Mouse (Mus musculus) heart, postnatal 0 days (tissue): ENCODE results near the gene Vmn1r37. TPM values are rescaled to one million over a fixed set of nuclear protein-coding genes. Genes with fewer than 3 reads are reported as not detected.
"Not testable (repeated sequence)": the region's sequence is repeated elsewhere in the genome, so short reads cannot be mapped to it uniquely, and the experiment has no call there.

ENCODE experiments used
- ATAC-seq: fragments of 200-750 bp; cut with Nextera tagmentation; 2 replicates; pipeline ENCODE4 v1.8.0; 2017; ENCODE audit warnings: low read depth, moderate number of reproducible peaks, moderate library complexity; ENCODE audit not compliant: insufficient read depth
- DNase-seq: peaks from one replicate; pipeline ENCODE4 v3.0.0-alpha.2; 2016; ENCODE audit warnings: low spot score
- H3K27ac ChIP-seq: fragments of 300-500 bp; sonication (generic); 2 replicates; pipeline ENCODE4 v1.5.1; 2014; ENCODE audit warnings: low read depth, mild to moderate bottlenecking
- H3K27me3 ChIP-seq: fragments of 300-500 bp; sonication (generic); 2 replicates; pipeline ENCODE4 v1.6.1; 2014; ENCODE audit warnings: low read length, mixed read lengths; ENCODE audit not compliant: control insufficient read depth, insufficient read depth
- H3K36me3 ChIP-seq: fragments of 300-500 bp; sonication (generic); replicated peaks from 2 replicates; pipeline ENCODE4 v1.6.1; 2014; ENCODE audit warnings: low read length, mixed read lengths; ENCODE audit not compliant: control insufficient read depth, insufficient read depth
- H3K4me1 ChIP-seq: fragments of 300-500 bp; sonication (generic); 2 replicates; pipeline ENCODE4 v1.6.1; 2014; ENCODE audit warnings: antibody characterized with exemption; ENCODE audit not compliant: control insufficient read depth, insufficient read depth
- H3K4me2 ChIP-seq: fragments of 300-500 bp; sonication (generic); 2 replicates; pipeline ENCODE4 v1.6.1; 2014; ENCODE audit warnings: low read depth, mild to moderate bottlenecking, low read length, moderate library complexity
- H3K4me3 ChIP-seq: fragments of 300-500 bp; sonication (generic); 2 replicates; pipeline ENCODE4 v1.5.1; 2014; ENCODE audit warnings: low read depth, low read length
- H3K9ac ChIP-seq: fragments of 300-500 bp; sonication (generic); replicated peaks from 2 replicates; pipeline ENCODE4 v1.6.1; 2014; ENCODE audit warnings: low read depth, low read length, mixed read lengths
- H3K9me3 ChIP-seq: fragments of 300-500 bp; sonication (generic); replicated peaks from 2 replicates; pipeline ENCODE4 v1.6.1; 2016; ENCODE audit warnings: low read length; ENCODE audit not compliant: control insufficient read depth
- CTCF ChIP-seq: IDR thresholded peaks from 2 replicates; pipeline ENCODE4 v1.5.1; 2016; ENCODE audit warnings: antibody characterized with exemption, control low read depth, low read depth
- EP300 ChIP-seq: IDR thresholded peaks from 2 replicates; pipeline ENCODE4 v1.6.1; 2016; ENCODE audit warnings: antibody characterized with exemption, low read depth
- WGBS: fragments of 180-500 bp; shearing (Covaris S2); extraction: QIAGEN DNeasy Blood & Tissue Kit; methylation state at CpG from one replicate; pipeline ENCODE4 v1.1.7; 2014; 5-methylcytosine and 5-hydroxymethylcytosine counted together
- polyA plus RNA-seq: library from polyadenylated mRNA; unstranded; fragments of >200 nt; fragmentation: Nextera tagmentation; extraction: Ambion mirVana; gene quantifications from 2 replicates; pipeline ENCODE4 v1.2.1, GENCODE M21; 2015
- total RNA-seq: library from RNA; depleted of rRNA; stranded (reverse); fragments of >200 nt; gene quantifications from 2 replicates; pipeline ENCODE4 v1.2.3, GENCODE M21; 2014; ENCODE audit warnings: low replicate concordance; rRNA removed

Gene Vmn1r37
- total RNA-seq (not detected in 2 replicates), polyA plus RNA-seq (not detected in 2 replicates)

DNA sequence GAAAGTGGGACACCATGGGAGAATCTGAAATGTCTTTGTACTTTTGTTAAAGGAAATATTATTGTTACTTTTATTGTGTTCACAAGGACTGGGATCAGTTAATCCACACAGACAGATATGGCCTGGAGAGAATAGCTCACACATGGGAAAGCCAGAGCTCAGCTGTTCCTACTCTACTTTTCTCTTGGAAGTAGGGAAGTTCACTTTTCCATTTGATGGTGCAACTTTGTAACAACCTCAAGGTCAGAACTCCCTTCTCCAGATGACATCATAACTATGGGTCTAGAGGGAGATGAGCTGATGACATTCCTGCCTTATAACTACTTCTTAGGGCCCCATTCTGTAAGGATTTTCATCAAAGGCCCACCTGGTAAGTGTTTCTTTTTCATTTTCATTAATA is at the start of gene Vmn1r37:
Vmn1r37 (plus strand) TSS at position 301 of the 400 bp plus-strand sequence.
- not testable (repeated sequence) for H3K27me3 ChIP-seq, H3K4me1 ChIP-seq, ATAC-seq, H3K4me3 ChIP-seq, H3K9me3 ChIP-seq, H3K4me2 ChIP-seq, H3K9ac ChIP-seq, H3K36me3 ChIP-seq, DNase-seq, H3K27ac ChIP-seq

DNA sequence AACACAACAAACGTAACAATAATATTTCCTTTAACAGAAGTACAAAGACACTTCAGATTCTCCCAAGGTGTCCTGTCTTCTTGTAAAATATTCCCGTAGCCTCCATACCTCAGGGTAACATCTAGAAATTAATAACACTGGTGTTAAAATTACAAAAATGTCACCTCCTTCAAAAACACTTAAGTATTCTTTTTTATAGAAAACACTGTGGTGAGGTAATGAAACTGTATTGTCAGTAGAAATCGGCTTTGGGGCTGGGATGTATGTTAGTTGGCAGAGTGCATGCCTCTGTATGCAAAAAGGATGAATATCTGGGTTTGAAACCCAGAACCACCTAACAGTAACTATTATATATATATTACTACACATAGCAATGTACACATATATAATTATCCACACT is 43.4 kb upstream of the Vmn1r37 start, which contains the start of gene Vmn1r35:
Vmn1r35 (minus strand) TSS at position 101 of the 400 bp plus-strand sequence.
- no peak for ATAC-seq
- Histone ChIP-seq H3K27ac (no peak within 1 kb of the TSS), H3K4me3 (no peak within 1 kb of the TSS), H3K9ac (no peak within 1 kb of the TSS), H3K4me1 (no peaks in the 10 kb centered on the region), H3K36me3 (no peaks in the 10 kb centered on the region), H3K27me3 (no peaks in the 10 kb centered on the region), H3K4me2 (no peak within 1 kb of the TSS), H3K9me3 (no peaks in the 10 kb centered on the region)
- DNase-seq = no peak
- WGBS = 64% methylated on average over 3 of the region's 3 CpGs
- TF ChIP-seq EP300 (no peak), CTCF (no peak)

GRCm38 (mm10) chr6:66708901-66709300 is 20.3 kb upstream of the Vmn1r37 start:
- Histone ChIP-seq H3K9me3 (no peaks in the 10 kb centered on the region), H3K36me3 (no peaks in the 10 kb centered on the region), H3K4me1 (no peaks in the 10 kb centered on the region), H3K4me2 (no peak overlapping the region), H3K27ac (no peak overlapping the region), H3K4me3 (no peak overlapping the region), H3K9ac (no peak overlapping the region), H3K27me3 (no peaks in the 10 kb centered on the region)
- ATAC-seq = no peak
- no peak for DNase-seq
- TF ChIP-seq EP300 = no peak
- no peak for TF ChIP-seq CTCF

GRCm38 (mm10) chr6:66713854-66714253 is 15.3 kb upstream of the Vmn1r37 start:
- Histone ChIP-seq H3K27me3 (no peaks in the 10 kb centered on the region), H3K36me3 (no peaks in the 10 kb centered on the region), H3K4me3 (no peak overlapping the region), H3K4me2 (no peak overlapping the region), H3K27ac (no peak overlapping the region), H3K9ac (no peak overlapping the region), H3K9me3 (no peaks in the 10 kb centered on the region), H3K4me1 (no peaks in the 10 kb centered on the region)
- ATAC-seq = no peak
- WGBS = 56% methylated on average over 3 of the region's 3 CpGs
- DNase-seq = no peak
- no peak for TF ChIP-seq EP300
- no peak for TF ChIP-seq CTCF

DNA sequence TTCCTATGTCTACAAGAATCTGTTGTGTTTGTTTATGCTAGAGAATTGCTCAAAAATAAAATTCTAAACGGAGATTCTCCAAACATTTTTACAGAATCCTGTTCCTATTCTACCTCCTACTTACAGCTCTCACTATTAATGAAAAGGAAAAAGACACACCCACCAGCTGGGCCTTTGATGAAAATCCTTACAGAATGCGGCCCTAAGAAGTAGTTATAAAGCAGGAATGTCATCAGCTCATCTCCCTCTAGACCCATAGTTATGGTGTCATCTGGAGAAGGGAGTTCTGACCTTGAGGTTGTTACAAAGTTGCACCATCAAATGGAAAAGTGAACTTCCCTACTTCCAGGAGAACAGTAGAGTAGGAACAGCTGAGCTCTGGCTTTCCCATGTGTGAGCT is 10.1 kb upstream of the Vmn1r37 start, which contains the start of gene Vmn1r36:
Vmn1r36 (minus strand) TSS at position 101 of the 400 bp plus-strand sequence.
- not testable (repeated sequence) for H3K36me3 ChIP-seq, H3K9ac ChIP-seq, H3K4me1 ChIP-seq, ATAC-seq, H3K9me3 ChIP-seq, H3K27ac ChIP-seq, H3K27me3 ChIP-seq, H3K4me2 ChIP-seq, DNase-seq, H3K4me3 ChIP-seq
- WGBS = 48% methylated on average over 2 of the region's 2 CpGs

- DNase-seq, ATAC-seq, H3K4me3 ChIP-seq, H3K4me2 ChIP-seq, H3K9ac ChIP-seq, H3K4me1 ChIP-seq, H3K27ac ChIP-seq, H3K9me3 ChIP-seq, H3K27me3 ChIP-seq, H3K36me3 ChIP-seq: not testable (repeated sequence)
Measured at GRCm38 (mm10) chr6:66782527-66782926, 53.3 kb downstream of the Vmn1r37 start, which contains the start of gene Vmn1r38. TSS of gene Vmn1r38 (minus strand) at chr6:66782627.

Other genes with a start within 250 kb of the Vmn1r37 start
- gene Mad2l1, start 194.0 kb upstream of the Vmn1r37 start, total RNA-seq = 20.6 and 22.4 TPM in 2 replicates
- 32.7 and 32.8 TPM in 2 replicates for gene Mad2l1, start 194.0 kb upstream of the Vmn1r37 start, polyA plus RNA-seq
- gene Vmn1r32, start 169.3 kb upstream of the Vmn1r37 start, total RNA-seq = not detected in 2 replicates
- not detected in 2 replicates for gene Vmn1r32, start 169.3 kb upstream of the Vmn1r37 start, polyA plus RNA-seq
- gene Vmn1r33, start 111.1 kb upstream of the Vmn1r37 start, total RNA-seq = not detected in 2 replicates
- not detected in 2 replicates for gene Vmn1r33, start 111.1 kb upstream of the Vmn1r37 start, polyA plus RNA-seq
- gene Vmn1r34, start 85.5 kb upstream of the Vmn1r37 start, total RNA-seq = not detected in 2 replicates
- gene Vmn1r34, start 85.5 kb upstream of the Vmn1r37 start, polyA plus RNA-seq = not detected in 2 replicates
- not detected in 2 replicates for gene Vmn1r35, start 43.5 kb upstream of the Vmn1r37 start, total RNA-seq
- not detected in 2 replicates for gene Vmn1r35, start 43.5 kb upstream of the Vmn1r37 start, polyA plus RNA-seq
- gene Vmn1r36, start 10.2 kb upstream of the Vmn1r37 start, total RNA-seq = not detected in 2 replicates
- gene Vmn1r36, start 10.2 kb upstream of the Vmn1r37 start, polyA plus RNA-seq = not detected in 2 replicates
- gene Vmn1r38, start 53.2 kb downstream of the Vmn1r37 start, total RNA-seq = not detected in 2 replicates
- not detected in 2 replicates for gene Vmn1r38, start 53.2 kb downstream of the Vmn1r37 start, polyA plus RNA-seq
- gene Vmn1r39, start 81.2 kb downstream of the Vmn1r37 start, total RNA-seq = not detected in 2 replicates
- gene Vmn1r39, start 81.2 kb downstream of the Vmn1r37 start, polyA plus RNA-seq = not detected in 2 replicates
- 20.1 and 30.6 TPM in 2 replicates for gene Gng12, start 167.0 kb downstream of the Vmn1r37 start, total RNA-seq
- gene Gng12, start 167.0 kb downstream of the Vmn1r37 start, polyA plus RNA-seq = 41.0 and 44.8 TPM in 2 replicates